Mouse (Mus musculus) testis, adult 2 months (tissue): ENCODE data around the gene Tbc1d4. TPM values are rescaled to one million over a fixed set of nuclear protein-coding genes. Genes with fewer than 3 reads are reported as not detected.

ENCODE experiments used
- H3K27ac ChIP-seq: fragments of 200-500 bp; 2 replicates; pipeline ENCODE4 v1.5.1; 2012; ENCODE audit warnings: low read depth, low read length; ENCODE audit not compliant: control insufficient read depth, insufficient read depth
- H3K27me3 ChIP-seq: fragments of 200-500 bp; 2 replicates; pipeline ENCODE4 v1.6.1; 2012; ENCODE audit warnings: mild to moderate bottlenecking, low read length, moderate library complexity; ENCODE audit not compliant: control insufficient read depth, insufficient read depth
- H3K36me3 ChIP-seq: fragments of 200-500 bp; 2 replicates; pipeline ENCODE4 v1.6.1; 2012; ENCODE audit warnings: mild to moderate bottlenecking, low read length; ENCODE audit not compliant: control insufficient read depth, insufficient read depth
- H3K4me1 ChIP-seq: fragments of 200-500 bp; 2 replicates; pipeline ENCODE4 v1.6.1; 2012; ENCODE audit warnings: low read length; ENCODE audit not compliant: control insufficient read depth, insufficient read depth
- H3K4me3 ChIP-seq: fragments of 200-500 bp; 2 replicates; pipeline ENCODE4 v1.5.1; 2012; ENCODE audit warnings: low read depth, mild to moderate bottlenecking, low read length, moderate library complexity, mixed read lengths; ENCODE audit not compliant: control insufficient read depth
- CTCF ChIP-seq: fragments of 200-500 bp; IDR thresholded peaks from 2 replicates; pipeline ENCODE4 v1.5.1; 2012; ENCODE audit warnings: low read depth, mild to moderate bottlenecking, inconsistent platforms, low read length, moderate library complexity; ENCODE audit not compliant: control insufficient read depth, insufficient read depth, insufficient replicate concordance
- POLR2A ChIP-seq: fragments of 200-500 bp; IDR thresholded peaks from 2 replicates; pipeline ENCODE4 v1.6.1; 2012; ENCODE audit warnings: low read depth, mild to moderate bottlenecking, inconsistent platforms, low read length, moderate library complexity; ENCODE audit not compliant: control insufficient read depth
- polyA plus RNA-seq: library from polyadenylated mRNA; depleted of rRNA; stranded (reverse); fragments of >200 nt; gene quantifications from 2 replicates; pipeline ENCODE4 v1.2.3, GENCODE M21; 2012

Tbc1d4 gene
- polyA plus RNA-seq, 1 experiment = 2.2 TPM

DNA sequence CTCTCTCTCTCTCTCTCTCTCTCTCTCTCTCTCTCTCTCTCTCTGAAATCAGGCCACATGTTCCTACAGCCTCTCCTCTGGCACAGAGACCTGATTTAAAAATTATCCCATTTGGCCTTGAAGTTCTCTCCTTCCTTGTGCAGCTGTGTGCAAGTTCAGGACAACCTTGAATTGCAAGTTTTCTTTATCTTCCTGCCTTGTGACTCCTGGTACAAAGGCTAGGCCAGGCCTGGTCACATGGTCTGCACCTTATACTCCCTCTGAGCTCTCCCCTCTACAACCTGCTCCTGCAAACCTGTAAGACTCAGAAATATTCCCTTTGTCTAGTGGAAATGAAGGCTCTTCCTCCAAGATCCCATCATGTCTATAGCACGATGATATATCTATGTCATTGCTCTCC is 36.0 kb upstream of the Tbc1d4 start:
- Histone ChIP-seq H3K36me3 (no peaks in the 10 kb centered on the region), H3K4me1 (no peaks in the 10 kb centered on the region), H3K27ac (no peak overlapping the region), H3K27me3 (no peaks in the 10 kb centered on the region), H3K4me3 (no peak overlapping the region)
- TF ChIP-seq POLR2A (no peak), CTCF (no peak)

GRCm38 (mm10) chr14:101640153-101640843 is 31.3 kb upstream of the Tbc1d4 start, which contains the start of gene Commd6:
Commd6 (minus strand) TSS chr14:101640686.
- Histone ChIP-seq H3K27me3 (no peaks in the 10 kb centered on the region), H3K36me3 (no peaks in the 10 kb centered on the region), H3K27ac (peak within 1 kb of the TSS; percentile 76), H3K4me1 (no peaks in the 10 kb centered on the region; the same call in 1 of the 2 replicates), H3K4me3 (peak within 1 kb of the TSS; percentile 88)
- TF ChIP-seq POLR2A = peak; percentile 88
- TF ChIP-seq CTCF = no peak

DNA sequence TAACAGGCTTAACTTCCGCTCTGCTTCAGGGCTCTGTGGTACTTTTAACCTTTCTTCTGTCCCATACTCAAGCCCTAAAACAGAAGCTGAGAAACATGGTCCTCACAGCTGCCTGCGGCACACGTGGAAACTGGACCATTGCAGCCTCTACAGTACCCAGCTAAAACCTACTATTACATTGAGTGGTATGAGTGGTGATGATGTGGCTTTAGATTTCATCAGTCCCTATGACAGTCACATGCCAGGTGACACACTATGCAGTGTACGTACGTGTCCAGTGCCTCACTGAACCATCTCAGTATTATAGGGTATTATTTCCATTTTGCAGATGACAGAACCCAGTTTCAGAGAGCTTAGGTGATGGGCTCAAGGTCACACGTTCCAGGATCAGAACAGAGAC is 28.4 kb upstream of the Tbc1d4 start:
- Histone ChIP-seq H3K4me3 (no peak overlapping the region), H3K4me1 (no peaks in the 10 kb centered on the region; the same call in 1 of the 2 replicates), H3K27ac (no peak overlapping the region), H3K36me3 (peaks cover 1% of the 10 kb centered on the region), H3K27me3 (no peaks in the 10 kb centered on the region)
- TF ChIP-seq POLR2A (no peak), CTCF (no peak)

DNA sequence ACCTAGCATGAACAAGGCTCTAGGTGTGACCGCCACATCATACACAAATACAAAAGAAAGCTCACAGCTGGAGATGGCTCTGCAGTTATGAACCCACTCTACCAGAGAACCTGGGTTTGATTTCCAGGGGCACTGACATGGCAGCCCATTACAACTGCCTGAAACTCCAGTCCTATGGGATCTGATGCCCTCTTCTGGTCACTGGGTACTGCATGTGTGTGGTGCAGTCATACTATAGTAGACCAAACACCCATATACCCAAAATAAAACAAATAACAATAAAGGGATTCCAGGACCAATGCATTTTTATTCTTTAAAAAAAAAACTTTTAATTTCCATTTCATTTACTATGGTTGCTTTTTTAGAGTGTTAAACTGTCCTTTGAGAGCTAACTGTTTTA is 26.8 kb upstream of the Tbc1d4 start:
- Histone ChIP-seq H3K36me3 (peaks cover 1% of the 10 kb centered on the region), H3K27me3 (no peaks in the 10 kb centered on the region), H3K4me3 (no peak overlapping the region), H3K27ac (no peak overlapping the region), H3K4me1 (no peaks in the 10 kb centered on the region; the same call in 1 of the 2 replicates)
- no peak for TF ChIP-seq POLR2A
- TF ChIP-seq CTCF = no peak

GRCm38 (mm10) chr14:101630548-101630947 is 21.6 kb upstream of the Tbc1d4 start:
- no peak overlapping the region for H3K27ac ChIP-seq
- no peaks in the 10 kb centered on the region for H3K27me3 ChIP-seq
- TF ChIP-seq CTCF = no peak
- TF ChIP-seq POLR2A = no peak
- no peak overlapping the region for H3K4me3 ChIP-seq
- H3K36me3 ChIP-seq = peaks cover 1% of the 10 kb centered on the region
- H3K4me1 ChIP-seq = no peaks in the 10 kb centered on the region

DNA sequence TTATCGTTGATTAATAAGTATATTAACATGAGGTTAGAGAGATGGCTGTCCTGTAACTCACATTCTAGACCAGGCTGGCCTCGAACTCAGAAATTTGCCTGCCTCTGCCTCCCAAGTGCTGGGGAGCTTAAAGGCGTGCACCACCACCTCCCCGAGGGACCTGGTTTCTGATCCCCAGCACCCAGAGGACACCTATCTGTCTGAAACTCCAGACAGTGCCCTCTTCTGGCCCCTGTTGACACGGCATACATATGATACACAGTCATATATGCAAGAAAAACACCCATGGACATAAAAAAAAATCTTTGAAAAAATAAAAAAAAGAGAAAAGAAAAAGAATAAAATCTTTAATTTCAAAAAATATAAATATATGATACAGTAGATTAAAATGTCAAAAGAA is 8.7 kb upstream of the Tbc1d4 start:
- no peaks in the 10 kb centered on the region for H3K27me3 ChIP-seq
- TF ChIP-seq CTCF (no peak), POLR2A (no peak)
- no peaks in the 10 kb centered on the region for H3K36me3 ChIP-seq
- H3K4me1 ChIP-seq = no peaks in the 10 kb centered on the region
- H3K4me3 ChIP-seq = no peak overlapping the region
- H3K27ac ChIP-seq = no peak overlapping the region

GRCm38 (mm10) chr14:101616178-101616577 is 7.2 kb upstream of the Tbc1d4 start:
- no peaks in the 10 kb centered on the region for H3K4me1 ChIP-seq
- no peak overlapping the region for H3K4me3 ChIP-seq
- no peaks in the 10 kb centered on the region for H3K36me3 ChIP-seq
- no peak overlapping the region for H3K27ac ChIP-seq
- H3K27me3 ChIP-seq = no peaks in the 10 kb centered on the region
- no peak for TF ChIP-seq CTCF
- TF ChIP-seq POLR2A = no peak
